Mouse (Mus musculus): ENCODE data around the gene Adcy2.

- TF ChIP-seq ZNF384 (IDR thresholded peaks at IDR 0.05; ENCODE audit: low read depth, low read length) (no peak), SIN3A (IDR thresholded peaks at IDR 0.05; ENCODE audit: low read length) (no peak), CTCF (conservative IDR thresholded peaks at IDR 0.05 in 1 of 2, IDR thresholded peaks at IDR 0.05 in 1 of 2; ENCODE audit: low read depth in 2 of 2, low read length in 2 of 2) (no peak), MAX (IDR thresholded peaks at IDR 0.05; ENCODE audit: low read length) (no peak), ZMIZ1 (IDR thresholded peaks at IDR 0.05; ENCODE audit: low read depth, low read length) (no peak), MXI1 (IDR thresholded peaks at IDR 0.05; ENCODE audit: low read depth, low read length) (no peak)
These were observed 130.6 kb downstream of the Adcy2 start for GRCm38 (mm10) chr13:68868776-68869175.
